Mouse (Mus musculus) embryonic facial prominence, embryonic 14.5 days (tissue): ENCODE data around the gene Celf5. TPM values are rescaled to one million over a fixed set of nuclear protein-coding genes. Genes with fewer than 3 reads are reported as not detected.
"Not testable (repeated sequence)": the region's sequence is repeated elsewhere in the genome, so short reads cannot be mapped to it uniquely, and the experiment has no call there.

ENCODE experiments used
- ATAC-seq: fragments of 200-750 bp; cut with Nextera tagmentation; 2 replicates; pipeline ENCODE4 v1.8.0; 2017; ENCODE audit warnings: low read depth, moderate number of reproducible peaks, moderate TSS enrichment
- DNase-seq: peaks from one replicate; pipeline ENCODE4 v3.0.0-alpha.2; 2015; ENCODE audit warnings: low spot score
- H3K27ac ChIP-seq: fragments of 300-500 bp; sonication (generic); replicated peaks from 2 replicates; pipeline ENCODE4 v1.5.1; 2014; ENCODE audit warnings: low read depth, mild to moderate bottlenecking, low read length, moderate library complexity
- H3K27me3 ChIP-seq: fragments of 300-500 bp; sonication (generic); replicated peaks from 2 replicates; pipeline ENCODE4 v1.6.1; 2014; ENCODE audit warnings: low read length; ENCODE audit not compliant: control insufficient read depth, insufficient read depth
- H3K36me3 ChIP-seq: fragments of 300-500 bp; sonication (generic); 2 replicates; pipeline ENCODE4 v1.6.1; 2014; ENCODE audit warnings: low read length, mixed read lengths; ENCODE audit not compliant: control insufficient read depth, insufficient read depth
- H3K4me1 ChIP-seq: fragments of 300-500 bp; sonication (generic); 2 replicates; pipeline ENCODE4 v1.6.1; 2014; ENCODE audit warnings: antibody characterized with exemption, low read length; ENCODE audit not compliant: control insufficient read depth, insufficient read depth
- H3K4me2 ChIP-seq: fragments of 300-500 bp; sonication (generic); 2 replicates; pipeline ENCODE4 v1.6.1; 2014; ENCODE audit warnings: low read depth, mild to moderate bottlenecking, low read length, moderate library complexity, mixed read lengths
- H3K4me3 ChIP-seq: fragments of 300-500 bp; sonication (generic); 2 replicates; pipeline ENCODE4 v1.5.1; 2014; ENCODE audit warnings: low read depth, mild to moderate bottlenecking, low read length
- H3K9ac ChIP-seq: fragments of 300-500 bp; sonication (generic); 2 replicates; pipeline ENCODE4 v1.6.1; 2014; ENCODE audit warnings: low read depth, mild to moderate bottlenecking, low read length, moderate library complexity, mixed read lengths
- H3K9me3 ChIP-seq: fragments of 300-500 bp; sonication (generic); 2 replicates; pipeline ENCODE4 v1.6.1; 2016; ENCODE audit warnings: low read length; ENCODE audit not compliant: control insufficient read depth
- WGBS: fragments of 180-500 bp; shearing (Covaris S2); extraction: QIAGEN DNeasy Blood & Tissue Kit; methylation state at CpG from one replicate; pipeline ENCODE4 v1.1.7; 2014; 5-methylcytosine and 5-hydroxymethylcytosine counted together
- polyA plus RNA-seq: library from polyadenylated mRNA; unstranded; fragments of >200 nt; fragmentation: Nextera tagmentation; extraction: Ambion mirVana; gene quantifications from 2 replicates; pipeline ENCODE4 v1.2.1, GENCODE M21; 2014

Gene Celf5
- polyA plus RNA-seq, 1 experiment from 2014 or later, result 1.9 TPM

- Histone ChIP-seq H3K36me3 (no peaks in the 10 kb centered on the region), H3K9ac (no peak overlapping the region), H3K27me3 (peaks cover 50% of the 10 kb centered on the region), H3K27ac (no peak overlapping the region), H3K9me3 (no peaks in the 10 kb centered on the region), H3K4me1 (no peaks in the 10 kb centered on the region), H3K4me2 (no peak overlapping the region), H3K4me3 (no peak overlapping the region)
- WGBS, result 4% methylated on average over 7 of the region's 7 CpGs
- DNase-seq, result peak; percentile 83
- ATAC-seq, result peak; percentile 78; the same call in 1 of the 2 replicates
These were observed 32.4 kb downstream of the Celf5 start for GRCm38 (mm10) chr10:81450140-81450539.

GRCm38 (mm10) chr10:81445516-81445915 lies 37.0 kb downstream of the Celf5 start:
- not testable (repeated sequence) for H3K4me1 ChIP-seq, H3K9ac ChIP-seq, H3K27ac ChIP-seq, H3K36me3 ChIP-seq, DNase-seq, H3K4me3 ChIP-seq, ATAC-seq, H3K27me3 ChIP-seq, H3K4me2 ChIP-seq, H3K9me3 ChIP-seq
- WGBS, result 27% methylated on average over 2 of the region's 2 CpGs

GRCm38 (mm10) chr10:81441019-81441418 lies 41.5 kb downstream of the Celf5 start:
- H3K4me1 ChIP-seq, result no peaks in the 10 kb centered on the region
- no peak overlapping the region for H3K27ac ChIP-seq
- DNase-seq (no peak), ATAC-seq (no peak)
- H3K9ac ChIP-seq, result no peak overlapping the region
- H3K4me3 ChIP-seq, result no peak overlapping the region
- H3K4me2 ChIP-seq, result no peak overlapping the region
- no peaks in the 10 kb centered on the region for H3K9me3 ChIP-seq
- H3K36me3 ChIP-seq, result no peaks in the 10 kb centered on the region
- H3K27me3 ChIP-seq, result 0 out of 2 replicates have a peak, but pooled peaks cover 3% of the 10 kb centered on the region

GRCm38 (mm10) chr10:81435436-81435835 lies 47.1 kb downstream of the Celf5 start:
- DNase-seq (no peak), ATAC-seq (no peak)
- H3K4me1 ChIP-seq, result peaks cover 7% of the 10 kb centered on the region; the same call in 1 of the 2 replicates
- no peaks in the 10 kb centered on the region for H3K36me3 ChIP-seq
- no peak overlapping the region for H3K9ac ChIP-seq
- no peaks in the 10 kb centered on the region for H3K9me3 ChIP-seq
- no peaks in the 10 kb centered on the region for H3K27me3 ChIP-seq
- 76% methylated on average over 3 of the region's 3 CpGs for WGBS
- H3K4me3 ChIP-seq, result no peak overlapping the region
- H3K27ac ChIP-seq, result no peak overlapping the region
- H3K4me2 ChIP-seq, result no peak overlapping the region

GRCm38 (mm10) chr10:81434361-81435263 lies 47.9 kb downstream of the Celf5 start:
- Histone ChIP-seq H3K36me3 (no peaks in the 10 kb centered on the region), H3K27ac (no peak overlapping the region), H3K4me1 (peaks cover 7% of the 10 kb centered on the region; the same call in 1 of the 2 replicates), H3K27me3 (no peaks in the 10 kb centered on the region), H3K9ac (no peak overlapping the region), H3K4me3 (no peak overlapping the region), H3K4me2 (no peak overlapping the region), H3K9me3 (no peaks in the 10 kb centered on the region)
- ATAC-seq (no peak), DNase-seq (no peak)
- WGBS, result 56% methylated on average over 15 of the region's 15 CpGs

- Histone ChIP-seq H3K9me3 (no peaks in the 10 kb centered on the region), H3K36me3 (no peaks in the 10 kb centered on the region), H3K4me1 (peaks cover 12% of the 10 kb centered on the region; the same call in 1 of the 2 replicates), H3K27ac (no peak overlapping the region), H3K4me2 (peak overlapping the region; percentile 57; the same call in 1 of the 2 replicates), H3K4me3 (no peak overlapping the region; the same call in 1 of the 2 replicates), H3K9ac (no peak overlapping the region), H3K27me3 (no peaks in the 10 kb centered on the region)
- ATAC-seq (no peak), DNase-seq (no peak)
- 74% methylated on average over 26 of the region's 26 CpGs for WGBS
These were observed 48.8 kb downstream of the Celf5 start for GRCm38 (mm10) chr10:81433541-81434289.

GRCm38 (mm10) chr10:81432868-81433262 lies 49.6 kb downstream of the Celf5 start:
- H3K4me1 ChIP-seq, result peaks cover 12% of the 10 kb centered on the region; the same call in 1 of the 2 replicates
- DNase-seq, result peak; percentile 98
- no peaks in the 10 kb centered on the region for H3K36me3 ChIP-seq
- peak; percentile 91 for ATAC-seq
- peak overlapping the region; percentile 57 for H3K4me2 ChIP-seq
- H3K9ac ChIP-seq, result peak overlapping the region; percentile 60
- 4% methylated on average over 17 of the region's 17 CpGs for WGBS
- H3K27me3 ChIP-seq, result peaks cover 4% of the 10 kb centered on the region; the same call in 1 of the 2 replicates
- H3K4me3 ChIP-seq, result peak overlapping the region; percentile 30
- no peak overlapping the region for H3K27ac ChIP-seq
- H3K9me3 ChIP-seq, result no peaks in the 10 kb centered on the region

GRCm38 (mm10) chr10:81432169-81432867 lies 50.2 kb downstream of the Celf5 start:
- peaks cover 14% of the 10 kb centered on the region; the same call in 1 of the 2 replicates for H3K4me1 ChIP-seq
- 67% methylated on average over 21 of the region's 21 CpGs for WGBS
- H3K36me3 ChIP-seq, result no peaks in the 10 kb centered on the region
- H3K4me2 ChIP-seq, result peak overlapping the region; percentile 57
- peaks cover 6% of the 10 kb centered on the region; the same call in 1 of the 2 replicates for H3K27me3 ChIP-seq
- H3K4me3 ChIP-seq, result peak overlapping the region; percentile 13; the same call in 1 of the 2 replicates
- no peak; the same call in 1 of the 2 replicates for ATAC-seq
- H3K9me3 ChIP-seq, result no peaks in the 10 kb centered on the region
- DNase-seq, result no peak
- H3K9ac ChIP-seq, result peak overlapping the region; percentile 30; the same call in 1 of the 2 replicates
- H3K27ac ChIP-seq, result no peak overlapping the region
